In genomic region chr9:46388677-46389676, GRCm38 (mm10) we compare ENCODE assay signal across 8 mouse cellular contexts.
DNase-seq lines count a peak whose midpoint lies in the region; ATAC-seq and TF ChIP-seq lines count a peak whose summit lies in the region.

No protein-coding gene starts in this region.

- H3K4me1 ChIP-seq in heart, embryonic 10.5 days, result peaks cover 20% of the 10 kb centered on the region; the same call in 1 of the 2 replicates
- no peaks in the 10 kb centered on the region for H3K4me1 ChIP-seq in cortical plate, adult 2 months (ENCODE audit: control insufficient read depth, insufficient read depth, low read length)
- H3K4me1 ChIP-seq in hindbrain, embryonic 13.5 days (replicated peaks), result peaks cover 25% of the 10 kb centered on the region
- H3K4me1 ChIP-seq in midbrain, embryonic 10.5 days, result peaks cover 29% of the 10 kb centered on the region

- no peak for DNase-seq in heart, embryonic 10.5 days (ENCODE audit: low spot score)
- DNase-seq in heart, adult 8-10 months (ENCODE audit: low spot score), result no peak
- peak; percentile 65 for DNase-seq in midbrain, embryonic 10.5 days (ENCODE audit: low spot score)
- DNase-seq in ovary, postnatal 14 days (ENCODE audit: low spot score), result no peak
- DNase-seq in adrenal gland, adult 18-20 months (ENCODE audit: low spot score in 2 of 2), result no peak
- DNase-seq in testis, postnatal 14 days (ENCODE audit: low spot score), result no peak

- peak; percentile 76 for ATAC-seq in hindbrain, embryonic 13.5 days (ENCODE audit: low FRiP score)

- peaks cover 56% of the 10 kb centered on the region for H3K27me3 ChIP-seq in heart, embryonic 10.5 days (ENCODE audit: insufficient read depth, poor library complexity, severe bottlenecking)
- H3K27me3 ChIP-seq in hindbrain, embryonic 13.5 days, result peaks cover 16% of the 10 kb centered on the region
- peaks cover 42% of the 10 kb centered on the region for H3K27me3 ChIP-seq in midbrain, embryonic 10.5 days (ENCODE audit: low read depth, poor library complexity, severe bottlenecking)

- peak overlapping the region; percentile 62 for H3K4me2 ChIP-seq in hindbrain, embryonic 13.5 days

- peak; percentile 63 for TF ChIP-seq POLR2A in cortical plate, adult 2 months (IDR thresholded peaks at IDR 0.05; ENCODE audit: extremely low read depth, insufficient read depth, low read length)

- H3K4me3 ChIP-seq in heart, embryonic 10.5 days, result peak overlapping the region; percentile 49
- peak overlapping the region; percentile 45 for H3K4me3 ChIP-seq in cortical plate, adult 2 months (ENCODE audit: insufficient read depth, low read length)
- peak overlapping the region; percentile 42 for H3K4me3 ChIP-seq in hindbrain, embryonic 13.5 days
- peak overlapping the region; percentile 63 for H3K4me3 ChIP-seq in midbrain, embryonic 10.5 days

- peak overlapping the region; percentile 72 for H3K9ac ChIP-seq in hindbrain, embryonic 13.5 days

- H3K36me3 ChIP-seq in heart, embryonic 10.5 days, result no peaks in the 10 kb centered on the region
- no peaks in the 10 kb centered on the region for H3K36me3 ChIP-seq in hindbrain, embryonic 13.5 days
- no peaks in the 10 kb centered on the region for H3K36me3 ChIP-seq in midbrain, embryonic 10.5 days

- peak overlapping the region; percentile 72 for H3K27ac ChIP-seq in heart, embryonic 10.5 days
- no peak overlapping the region; the same call in 1 of the 2 replicates for H3K27ac ChIP-seq in cortical plate, adult 2 months (ENCODE audit: insufficient read depth, low read length)
- peak overlapping the region; percentile 86 for H3K27ac ChIP-seq in hindbrain, embryonic 13.5 days
- H3K27ac ChIP-seq in midbrain, embryonic 10.5 days (replicated peaks), result peak overlapping the region; percentile 90

- no peak for TF ChIP-seq CTCF in cortical plate, adult 2 months (IDR thresholded peaks at IDR 0.05; ENCODE audit: extremely low read depth, insufficient read depth, low read length)

- 25% methylated on average over 17 of the region's 17 CpGs for WGBS in heart, embryonic 10.5 days
- whole genome bisulfite sequencing in hindbrain, embryonic 13.5 days, result 22% methylated on average over 17 of the region's 17 CpGs
- WGBS in midbrain, embryonic 10.5 days, result 30% methylated on average over 17 of the region's 17 CpGs

- H3K9me3 ChIP-seq in heart, embryonic 10.5 days, result no peaks in the 10 kb centered on the region; the same call in 1 of the 2 replicates
- no peaks in the 10 kb centered on the region for H3K9me3 ChIP-seq in hindbrain, embryonic 13.5 days
- H3K9me3 ChIP-seq in midbrain, embryonic 10.5 days (replicated peaks), result peaks cover 10% of the 10 kb centered on the region; the same call in 1 of the 2 replicates
